ENCODE assay signal across 20 mouse cellular contexts in the genomic region with DNA sequence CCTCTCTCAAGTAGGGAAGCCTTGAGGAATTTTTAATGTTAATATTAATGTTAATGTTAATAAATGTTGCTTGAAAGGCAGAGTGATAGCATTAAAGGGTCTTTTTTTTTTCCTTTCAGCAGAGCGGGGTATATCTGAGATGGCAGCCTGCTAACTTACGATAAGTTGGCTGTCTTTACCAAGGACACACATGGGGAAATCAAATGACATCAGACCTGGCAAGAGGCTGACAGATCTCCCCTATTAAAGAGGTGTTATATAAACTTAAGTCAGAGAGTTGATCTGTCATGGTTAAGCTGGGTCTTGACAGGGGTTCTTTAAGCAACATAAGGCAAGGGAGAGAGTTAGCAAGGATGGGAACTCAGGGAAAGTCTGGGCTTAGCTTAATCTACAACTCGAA. TPM values are rescaled to one million over a fixed set of nuclear protein-coding genes. Genes with fewer than 3 reads are reported as not detected.
"Had no signal": no experiment of that assay in that cellular context is flagged by ENCODE, and none has a peak within 500 bp of the region (broad histone marks: within the 10 kb centered on the region; RNA-seq: fewer than 3 reads in every experiment).

No protein-coding gene starts in this region.

- H3K27me3 ChIP-seq: neural tube, embryonic 15.5 days; stomach, embryonic 15.5 days had no signal

- H3K27ac ChIP-seq: neural tube, embryonic 15.5 days; stomach, embryonic 15.5 days; stomach, postnatal 0 days had no signal

- H3K9ac ChIP-seq: neural tube, embryonic 15.5 days; stomach, embryonic 15.5 days had no signal

- DNase-seq: retina, postnatal 1 day; right cerebral cortex, adult 18-20 months; right cerebral cortex, postnatal 14 days; right cerebral cortex, postnatal 25 days; right cerebral cortex, postnatal 4 days; spleen, adult 18-20 months; thymus, adult 18-20 months; thymus, adult 2 months; thymus, postnatal 14 days; thymus, postnatal 25 days; thymus, postnatal 36 days; thymus, postnatal 4 days had no signal

- H3K9me3 ChIP-seq: neural tube, embryonic 15.5 days; stomach, embryonic 15.5 days had no signal

- H3K4me3 ChIP-seq: neural tube, embryonic 15.5 days; stomach, embryonic 15.5 days had no signal

- H3K4me1 ChIP-seq: neural tube, embryonic 15.5 days; stomach, embryonic 15.5 days had no signal

- H3K36me3 ChIP-seq: neural tube, embryonic 15.5 days; stomach, embryonic 15.5 days had no signal

- H3K4me2 ChIP-seq: neural tube, embryonic 15.5 days; stomach, embryonic 15.5 days had no signal

RNA-seq across cellular contexts. Expression of gene Mtnr1a, which starts 11.9 kb away (rescaled TPM):
- polyA plus RNA-seq: small intestine, adult 2 months; spleen, adult 2 months; stomach, embryonic 14.5 days; thymus, postnatal 0 days; urinary bladder, adult 2 months had no signal
